Mouse (Mus musculus) kidney, postnatal 4 days (tissue): Measurements from ENCODE around the gene Psme3.

Experiments
- DNase-seq, 2 experiments: peaks; one replicate each; pipeline ENCODE4 v3.0.0; 2021; ENCODE audit warnings: mixed read lengths in 2 of 2

Psme3 gene

DNA sequence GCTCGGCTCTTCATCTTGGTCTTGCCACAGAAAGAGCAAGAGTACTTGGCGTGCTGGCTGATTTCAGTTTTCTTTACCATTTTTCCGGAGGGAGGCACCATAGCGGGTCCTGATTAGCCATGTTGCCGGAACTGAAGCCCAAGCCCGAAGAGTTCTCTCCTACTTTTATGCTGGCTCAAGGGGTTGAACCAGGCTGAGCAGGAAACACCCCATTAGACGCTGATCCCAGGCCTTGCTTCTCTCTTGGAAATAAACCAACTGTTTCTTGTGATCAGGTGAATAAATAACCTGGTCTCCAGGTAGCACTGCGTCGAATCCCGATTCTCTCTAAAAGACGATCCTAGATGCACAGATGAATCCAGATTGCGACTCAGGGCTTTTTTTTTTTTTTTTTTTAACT is 37.4 kb downstream of the Psme3 start:
- no peak for DNase-seq

DNA sequence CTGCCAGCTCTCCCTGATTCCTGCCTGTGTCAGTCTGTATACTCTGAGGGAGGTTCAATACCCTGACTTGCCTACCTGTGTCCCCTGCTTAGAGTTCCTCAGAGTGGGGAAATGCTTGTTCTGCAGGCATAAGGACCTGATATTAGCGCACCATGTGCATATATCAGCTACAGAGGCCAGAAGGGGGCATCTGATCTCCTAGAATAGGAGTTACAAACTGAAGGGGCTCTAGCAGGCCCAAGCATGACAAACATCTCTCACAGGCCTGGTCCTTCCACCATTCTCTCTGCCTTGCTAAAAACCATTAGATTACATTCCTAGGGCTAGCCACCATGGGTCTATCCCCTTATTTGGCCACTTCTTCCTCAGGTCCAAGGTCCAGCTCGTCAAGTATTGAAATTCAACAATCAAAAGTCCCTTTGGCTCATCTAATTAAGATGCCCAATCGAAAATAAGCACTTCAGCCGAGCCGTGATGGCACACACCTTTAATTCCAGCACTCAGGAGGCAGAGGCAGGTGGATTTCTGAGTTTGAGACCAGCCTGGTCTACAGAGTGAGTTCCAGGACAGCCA is 38.5 kb downstream of the Psme3 start:
- no peak for DNase-seq

DNA sequence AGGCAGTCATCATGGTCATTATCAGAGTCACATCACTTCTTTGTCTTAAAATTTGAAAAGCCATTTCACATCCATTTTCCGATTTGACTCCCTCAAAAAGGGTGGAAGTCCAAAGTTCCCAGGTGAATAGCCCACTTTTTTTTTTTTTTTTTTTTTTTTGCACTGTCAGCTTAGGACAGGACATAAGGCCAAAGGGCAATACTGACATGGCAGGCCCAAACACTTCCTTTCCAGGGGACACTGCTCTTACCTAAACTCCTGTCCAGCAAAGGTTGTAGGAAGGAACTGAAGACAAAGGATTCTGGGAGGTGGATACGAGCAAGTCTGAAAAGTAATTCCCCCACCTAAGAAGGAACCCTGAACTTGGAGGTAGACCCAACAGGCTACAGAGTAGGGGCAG is 39.9 kb downstream of the Psme3 start:
- DNase-seq, result no peak

DNA sequence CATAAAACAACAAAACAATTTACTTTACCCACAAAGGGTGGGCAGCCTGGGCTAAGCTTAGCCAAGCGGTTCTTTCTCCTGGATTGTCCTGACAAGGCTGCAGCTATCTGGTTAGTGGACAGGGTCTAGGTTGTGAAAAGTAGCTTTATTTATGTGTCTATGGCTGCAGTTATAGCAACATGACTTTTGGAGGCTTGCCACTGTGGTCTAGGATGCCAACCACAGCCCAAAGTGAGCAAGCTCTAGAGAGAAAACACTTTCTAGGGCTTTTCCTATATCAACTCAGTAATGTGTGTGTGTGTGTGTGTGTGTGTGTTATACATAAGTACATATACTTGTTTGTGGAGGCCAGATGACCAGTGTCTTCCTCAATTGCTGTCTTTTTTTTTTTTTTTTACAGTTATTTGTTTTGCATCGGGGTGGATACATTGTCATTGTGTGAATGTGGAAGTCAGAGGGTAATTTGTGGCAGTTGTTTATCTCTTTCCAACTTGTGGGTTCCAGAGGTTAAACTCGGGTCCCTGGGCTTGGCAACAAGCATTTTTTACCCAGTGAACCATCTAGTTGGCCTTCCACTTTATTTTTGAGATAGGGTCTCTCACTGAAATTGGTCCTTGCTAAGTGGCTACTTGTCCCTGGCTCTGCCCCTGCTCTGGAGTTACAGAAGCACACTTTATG is 41.6 kb downstream of the Psme3 start:
- DNase-seq, result no peak

DNA sequence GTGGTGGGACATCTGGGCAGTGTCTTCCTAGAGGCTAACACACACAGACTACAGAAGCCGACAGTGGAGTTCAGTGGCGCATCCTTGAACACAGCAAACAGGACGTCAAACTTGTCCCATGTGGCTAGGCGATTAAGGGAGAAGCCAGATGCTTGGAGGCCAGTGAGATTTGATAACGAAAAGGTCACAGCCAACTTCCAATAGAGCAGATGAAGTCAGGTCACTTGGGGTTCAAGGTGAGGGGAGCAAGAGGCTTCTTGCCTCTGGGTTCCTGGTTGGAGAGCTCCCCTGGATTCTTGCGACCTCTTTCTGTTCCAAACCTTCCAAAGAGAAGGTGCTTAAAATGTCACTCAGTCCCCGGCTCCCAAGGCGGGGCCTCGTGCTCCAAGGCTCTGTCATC is 43.8 kb downstream of the Psme3 start:
- no peak for DNase-seq

DNA sequence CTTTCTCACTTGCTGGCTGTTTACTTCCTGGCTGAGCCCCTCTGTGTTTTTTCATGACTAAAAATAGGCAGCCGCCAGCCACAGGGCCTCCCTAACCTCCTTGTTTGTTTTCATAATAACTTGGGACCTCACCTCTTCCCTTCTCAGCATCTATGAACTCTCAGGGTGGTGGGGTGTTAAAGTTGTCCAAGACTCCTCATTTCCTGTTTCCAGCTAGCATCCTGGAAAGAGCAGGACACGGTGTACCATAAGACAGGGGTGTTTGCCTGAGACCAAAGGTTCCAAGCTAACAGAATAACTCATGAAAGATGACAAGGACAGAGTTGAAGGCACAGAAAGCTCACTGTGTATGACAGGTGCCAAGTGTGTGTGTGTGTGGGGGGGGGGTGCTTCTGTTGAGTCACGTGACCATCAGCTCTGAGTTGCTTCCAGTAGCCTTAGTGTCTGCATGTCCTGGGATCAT is 44.7 kb downstream of the Psme3 start:
- DNase-seq, result no peak

DNA sequence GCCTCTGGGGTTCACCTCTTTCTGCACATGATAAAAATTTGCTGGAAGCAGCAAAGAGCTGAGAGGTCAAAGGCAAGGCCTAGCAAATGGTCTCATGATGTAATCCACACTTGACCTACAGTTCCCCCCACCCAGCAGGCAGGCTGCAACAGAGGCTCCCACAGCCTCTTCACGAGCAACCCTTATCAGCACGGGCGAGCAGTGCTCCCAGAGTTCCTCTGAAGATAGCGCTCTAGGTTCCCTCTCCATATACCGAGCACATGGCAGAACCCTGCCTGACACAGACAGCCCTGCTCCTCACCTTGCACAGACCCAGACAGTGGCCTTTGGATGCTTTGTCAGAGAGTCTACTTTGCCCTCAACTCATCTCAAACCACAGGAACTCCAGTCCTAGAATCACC is 48.5 kb downstream of the Psme3 start:
- DNase-seq, result peak in 1 of 2 experiments; percentile 42

DNA sequence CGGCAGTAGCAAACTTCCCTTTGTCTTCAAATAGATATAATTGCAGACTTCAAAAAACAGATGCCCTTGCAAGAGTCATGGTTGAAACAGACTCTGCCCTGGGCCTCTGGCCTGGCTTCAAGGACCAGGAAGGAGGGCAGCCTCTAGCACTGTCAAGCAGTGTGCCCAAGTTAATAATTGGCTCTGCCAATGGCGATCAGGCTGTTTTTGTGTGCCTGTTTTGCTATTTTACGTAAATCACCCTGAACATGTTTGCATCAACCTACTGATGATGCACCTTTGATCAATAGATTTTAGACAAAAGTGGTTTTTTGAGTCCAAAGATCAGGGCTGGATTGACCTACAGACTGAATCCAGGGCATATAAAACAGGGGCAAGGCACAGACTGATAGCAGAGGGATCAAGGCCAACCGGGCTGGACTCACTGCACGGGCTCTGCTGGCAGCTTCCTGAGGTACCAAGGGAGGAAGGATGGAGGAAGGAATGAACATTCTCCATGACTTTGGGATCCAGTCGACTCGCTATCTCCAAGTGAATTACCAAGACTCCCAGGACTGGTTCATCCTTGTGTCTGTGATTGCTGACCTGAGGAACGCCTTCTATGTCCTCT is 51.4 kb downstream of the Psme3 start, which contains the start of gene G6pc:
G6pc (plus strand) TSS at position 236 of the 610 bp plus-strand sequence.
- peak in 1 of 2 experiments; percentile 56 for DNase-seq

DNA sequence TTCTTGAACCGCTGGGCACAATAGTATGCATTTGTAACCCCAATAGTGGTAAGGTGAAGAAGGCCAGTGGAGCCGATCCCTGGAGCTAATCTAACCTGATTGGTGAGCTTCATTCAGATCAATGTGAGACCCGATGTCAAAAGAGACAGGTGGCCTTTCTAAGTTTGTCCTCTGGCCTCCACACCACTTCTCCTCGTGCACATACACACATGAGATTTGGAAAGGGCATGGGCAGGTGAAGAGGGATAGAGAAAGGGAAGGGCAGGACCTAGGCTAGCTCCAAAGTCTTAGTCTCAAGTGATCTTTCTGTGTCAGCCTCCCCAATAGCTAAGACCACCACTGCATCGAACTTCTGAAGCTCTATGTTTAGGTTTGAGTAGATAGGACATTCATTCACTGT is 54.1 kb downstream of the Psme3 start:
- no peak for DNase-seq
